Mouse (Mus musculus): ENCODE data around the gene Vmn2r23.

DNA sequence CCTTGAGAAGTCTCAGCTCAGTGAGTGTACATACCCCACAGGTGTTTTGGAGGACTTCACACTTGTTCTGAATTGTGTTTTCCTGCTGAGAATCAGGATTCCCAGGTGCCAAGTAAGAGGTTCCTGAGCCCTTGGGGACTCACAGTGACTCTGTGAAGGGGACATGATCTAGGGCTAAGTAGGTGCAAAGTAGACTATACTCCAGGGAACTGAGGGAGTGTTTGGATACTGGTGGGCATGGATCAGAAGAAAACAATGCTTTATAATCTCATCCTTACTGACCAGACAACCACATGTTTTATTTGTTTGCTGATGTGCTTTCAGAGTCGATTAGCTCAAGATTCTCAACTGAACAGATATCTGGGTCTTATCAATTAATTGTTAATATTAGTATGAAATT, 76.1 kb downstream of the Vmn2r23 start, which contains the start of gene Vmn2r24:
- TF ChIP-seq POLR2A (IDR thresholded peaks at IDR 0.05; ENCODE audit: borderline replicate concordance, insufficient read depth, low read length), result no peak
- no peak for TF ChIP-seq CTCF (IDR thresholded peaks at IDR 0.05; ENCODE audit: borderline replicate concordance, insufficient read depth, low read depth, low read length)
